Mouse (Mus musculus) hindbrain, embryonic 13.5 days (tissue): ENCODE measurements around the gene Prr11. TPM values are rescaled to one million over a fixed set of nuclear protein-coding genes. Genes with fewer than 3 reads are reported as not detected.
A peak's percentile ranks its signal among the peaks of the same experiment; 100 is the strongest.

Source experiments
- ATAC-seq: fragments of 200-750 bp; cut with Nextera tagmentation; 2 replicates; pipeline ENCODE4 v1.8.0; 2017; ENCODE audit warnings: moderate TSS enrichment; ENCODE audit not compliant: low FRiP score
- H3K27ac ChIP-seq: fragments of 300-500 bp; sonication (generic); 2 replicates; pipeline ENCODE4 v1.5.1; 2015; ENCODE audit warnings: inconsistent platforms, mild to moderate bottlenecking, moderate library complexity
- H3K27me3 ChIP-seq: fragments of 300-500 bp; sonication (generic); 2 replicates; pipeline ENCODE4 v1.6.1; 2015; ENCODE audit warnings: mild to moderate bottlenecking, inconsistent platforms
- H3K36me3 ChIP-seq: fragments of 300-500 bp; sonication (generic); 2 replicates; pipeline ENCODE4 v1.6.1; 2015; ENCODE audit warnings: mild to moderate bottlenecking, inconsistent platforms
- H3K4me1 ChIP-seq: fragments of 300-500 bp; sonication (generic); replicated peaks from 2 replicates; pipeline ENCODE4 v1.6.1; 2015; ENCODE audit warnings: inconsistent platforms
- H3K4me2 ChIP-seq: fragments of 300-500 bp; sonication (generic); 2 replicates; pipeline ENCODE4 v1.6.1; 2015; ENCODE audit warnings: inconsistent platforms, mild to moderate bottlenecking, moderate library complexity
- H3K4me3 ChIP-seq: fragments of 300-500 bp; sonication (generic); 2 replicates; pipeline ENCODE4 v1.5.1; 2015; ENCODE audit warnings: mild to moderate bottlenecking, inconsistent platforms
- H3K9ac ChIP-seq: fragments of 300-500 bp; sonication (generic); 2 replicates; pipeline ENCODE4 v1.6.1; 2015; ENCODE audit warnings: mild to moderate bottlenecking, inconsistent platforms
- H3K9me3 ChIP-seq: fragments of 300-500 bp; sonication (generic); 2 replicates; pipeline ENCODE4 v1.6.1; 2016; ENCODE audit warnings: inconsistent platforms
- WGBS: fragments of 180-500 bp; shearing (Covaris S2); methylation state at CpG from one replicate; pipeline ENCODE4 v1.1.7; 2015; 5-methylcytosine and 5-hydroxymethylcytosine counted together
- polyA plus RNA-seq: library from polyadenylated mRNA; unstranded; fragments of >200 nt; fragmentation: Nextera tagmentation; extraction: Ambion mirVana; gene quantifications from 2 replicates; pipeline ENCODE4 v1.2.1, GENCODE M21; 2015

The Prr11 gene
- polyA plus RNA-seq = 3.0 and 3.5 TPM in 2 replicates

DNA sequence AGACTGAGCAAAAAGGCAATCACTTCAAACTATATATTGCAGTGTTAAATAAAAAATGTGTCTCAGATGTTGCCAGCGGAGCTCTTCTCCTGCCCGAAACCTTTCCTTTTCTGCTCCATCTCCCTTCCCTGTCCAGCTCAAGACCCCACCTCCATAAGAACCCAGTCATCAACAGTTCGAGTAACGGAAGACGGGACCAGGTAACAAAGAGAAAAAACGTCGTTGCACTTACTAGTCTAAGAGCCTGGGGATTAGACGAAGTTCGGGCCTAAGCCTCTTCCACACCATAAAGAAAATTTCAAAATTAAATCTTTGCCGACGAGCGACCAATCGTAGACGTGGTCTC, at the start of gene Prr11:
Gene Prr11, minus strand, starts transcription at position 300 of the 346 bp plus-strand sequence.
- peak within 1 kb of the TSS; percentile 85 for H3K4me2 ChIP-seq
- peaks cover 31% of the 10 kb centered on the region for H3K4me1 ChIP-seq
- under 1% methylated on average over 14 of the region's 14 CpGs for WGBS
- H3K27ac ChIP-seq = peak within 1 kb of the TSS; percentile 96
- peaks cover 17% of the 10 kb centered on the region for H3K36me3 ChIP-seq
- H3K9me3 ChIP-seq = no peaks in the 10 kb centered on the region
- H3K4me3 ChIP-seq = peak within 1 kb of the TSS; percentile 97
- peak within 1 kb of the TSS; percentile 98 for H3K9ac ChIP-seq
- ATAC-seq = no peak; the same call in 1 of the 2 replicates
- no peaks in the 10 kb centered on the region for H3K27me3 ChIP-seq

DNA sequence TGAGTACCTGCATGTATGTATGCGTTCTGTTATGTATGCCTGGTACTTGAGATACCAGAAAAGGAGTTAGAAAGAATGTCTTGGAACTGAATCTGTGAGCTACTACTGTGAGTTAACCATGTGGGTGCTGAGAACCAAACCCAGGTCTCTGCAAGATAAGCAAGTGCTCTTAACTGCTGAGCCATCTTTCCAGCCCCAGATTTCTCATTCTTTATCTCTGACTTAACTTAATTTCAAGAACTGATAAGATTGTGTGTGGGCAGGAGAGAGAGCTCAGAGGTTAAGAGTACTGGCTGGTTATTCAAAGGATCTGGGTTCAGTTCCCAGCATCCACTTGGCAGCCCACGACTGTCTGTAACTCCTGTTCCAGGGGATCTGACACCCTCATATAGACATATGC, 49.5 kb upstream of the Prr11 start:
- WGBS = 95% methylated on average over 2 of the region's 2 CpGs
- Histone ChIP-seq H3K27me3 (no peaks in the 10 kb centered on the region), H3K4me2 (no peak overlapping the region), H3K9ac (no peak overlapping the region), H3K4me3 (no peak overlapping the region), H3K27ac (no peak overlapping the region), H3K9me3 (no peaks in the 10 kb centered on the region), H3K4me1 (no peaks in the 10 kb centered on the region), H3K36me3 (peaks cover 45% of the 10 kb centered on the region)
- ATAC-seq = no peak

DNA sequence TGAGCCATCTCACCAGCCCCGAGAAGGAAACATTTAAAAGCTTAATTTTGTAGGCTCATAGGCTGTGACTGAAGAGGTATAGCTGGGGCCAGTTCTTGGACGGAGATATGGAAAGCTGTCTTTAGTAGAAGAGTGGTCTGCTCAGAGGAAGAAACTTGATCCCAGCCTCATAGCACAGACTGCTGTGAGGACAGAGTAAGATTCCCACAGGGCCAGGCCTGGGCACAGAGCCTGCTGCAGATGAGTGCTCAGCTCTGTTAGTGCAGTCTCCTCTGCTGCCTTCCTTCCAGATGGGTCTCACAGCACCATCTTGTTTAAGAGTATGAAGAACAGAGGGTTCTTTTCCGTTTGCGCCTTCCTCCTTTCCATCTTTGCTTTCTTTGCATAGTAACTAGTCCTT, 27.7 kb upstream of the Prr11 start:
- Histone ChIP-seq H3K9ac (no peak overlapping the region), H3K27me3 (no peaks in the 10 kb centered on the region), H3K9me3 (no peaks in the 10 kb centered on the region), H3K4me3 (no peak overlapping the region), H3K27ac (no peak overlapping the region), H3K36me3 (peaks cover 27% of the 10 kb centered on the region), H3K4me2 (no peak overlapping the region), H3K4me1 (no peaks in the 10 kb centered on the region)
- ATAC-seq = no peak
- 91% methylated on average over 4 of the region's 4 CpGs for WGBS

DNA sequence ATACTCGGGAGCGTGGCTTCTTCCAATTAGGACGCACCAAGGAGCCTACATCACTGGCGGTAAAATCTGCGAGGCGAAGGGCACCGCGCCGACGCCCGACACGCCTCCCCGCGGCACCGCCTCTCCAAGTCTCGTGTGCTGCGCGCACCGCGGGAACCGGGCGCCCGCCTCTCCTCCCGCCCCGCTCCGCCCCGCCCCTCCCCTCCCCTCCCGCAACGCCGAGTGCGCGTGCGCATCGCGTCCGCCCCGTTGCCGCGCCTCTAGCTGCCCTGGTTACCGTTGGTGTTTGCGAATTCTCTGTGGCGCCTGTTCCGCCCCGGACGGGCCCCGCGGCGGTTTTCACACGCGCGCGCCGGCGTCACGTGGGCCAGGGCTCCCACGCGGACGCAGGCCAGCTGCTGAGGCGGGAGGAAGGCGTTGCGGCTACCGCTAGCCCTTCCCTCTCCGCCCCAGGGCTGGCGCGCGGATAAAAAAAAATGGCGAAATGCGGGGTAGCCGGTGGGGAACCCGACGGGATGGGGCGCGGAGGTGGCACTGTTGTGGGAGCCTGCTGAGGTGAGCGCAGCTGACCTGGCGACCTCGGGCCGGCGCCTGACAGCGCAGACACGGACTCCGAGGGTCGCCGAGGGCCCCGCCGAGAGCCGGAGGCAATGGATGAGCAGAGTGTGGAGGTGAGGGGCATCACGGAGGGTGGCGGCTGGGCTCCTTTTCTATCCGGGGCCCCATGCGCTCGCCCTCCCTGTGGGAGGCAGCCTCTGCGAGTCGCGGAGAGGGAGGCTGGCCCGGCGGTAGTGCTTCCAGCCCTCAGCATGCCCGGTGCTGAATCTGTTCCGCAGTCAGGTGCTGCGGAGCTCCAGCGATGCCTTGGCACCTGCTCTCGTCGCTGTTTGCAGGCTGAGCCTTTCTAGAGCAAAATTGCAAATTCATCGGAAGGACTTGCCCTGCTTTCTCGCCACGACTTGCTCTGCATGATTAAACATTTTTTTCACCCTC, 18.6 kb upstream of the Prr11 start, which contains the start of gene Trim37:
Gene Trim37, plus strand, starts transcription at position 254 of the 993 bp plus-strand sequence.
- no peaks in the 10 kb centered on the region for H3K27me3 ChIP-seq
- WGBS = under 1% methylated on average over 90 of the region's 105 CpGs
- peaks cover 26% of the 10 kb centered on the region for H3K4me1 ChIP-seq
- peaks cover 32% of the 10 kb centered on the region for H3K36me3 ChIP-seq
- peak within 1 kb of the TSS; percentile 96 for H3K27ac ChIP-seq
- no peaks in the 10 kb centered on the region for H3K9me3 ChIP-seq
- peak within 1 kb of the TSS; percentile 71 for H3K4me2 ChIP-seq
- peak within 1 kb of the TSS; percentile 96 for H3K4me3 ChIP-seq
- ATAC-seq = peak; percentile 95
- H3K9ac ChIP-seq = peak within 1 kb of the TSS; percentile 95

DNA sequence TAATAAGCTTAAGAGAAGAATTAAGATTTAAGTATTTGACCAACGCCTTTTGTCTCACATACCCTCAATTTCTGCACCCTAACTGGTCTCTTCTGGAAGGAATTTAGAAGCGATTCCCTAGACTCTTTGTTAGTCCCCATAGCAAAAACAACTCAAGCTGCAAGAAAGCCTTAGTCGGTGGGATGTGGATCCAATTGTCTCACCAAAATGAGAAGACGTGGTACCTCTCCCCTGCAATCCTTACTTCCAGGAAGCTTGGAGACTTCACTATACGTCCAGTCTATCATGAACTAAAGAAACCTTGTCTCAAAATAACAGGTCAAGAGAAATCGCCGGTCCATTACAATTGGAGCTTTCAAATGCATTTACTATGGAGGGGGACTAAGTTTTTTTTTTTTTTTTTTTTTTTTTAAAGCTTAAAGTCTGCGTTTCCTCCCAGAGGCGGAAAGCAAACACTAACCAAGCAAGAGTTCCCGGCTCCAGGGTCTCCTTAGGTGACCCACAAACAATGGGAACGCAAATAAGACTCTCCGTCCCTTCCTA, 17.8 kb upstream of the Prr11 start:
- peak overlapping the region; percentile 96 for H3K27ac ChIP-seq
- peak overlapping the region; percentile 70 for H3K9ac ChIP-seq
- 2% methylated on average over 12 of the region's 12 CpGs for WGBS
- ATAC-seq = no peak
- H3K4me3 ChIP-seq = peak overlapping the region; percentile 96
- H3K4me2 ChIP-seq = peak overlapping the region; percentile 71
- H3K36me3 ChIP-seq = peaks cover 33% of the 10 kb centered on the region
- peaks cover 26% of the 10 kb centered on the region for H3K4me1 ChIP-seq
- H3K27me3 ChIP-seq = no peaks in the 10 kb centered on the region
- H3K9me3 ChIP-seq = no peaks in the 10 kb centered on the region

DNA sequence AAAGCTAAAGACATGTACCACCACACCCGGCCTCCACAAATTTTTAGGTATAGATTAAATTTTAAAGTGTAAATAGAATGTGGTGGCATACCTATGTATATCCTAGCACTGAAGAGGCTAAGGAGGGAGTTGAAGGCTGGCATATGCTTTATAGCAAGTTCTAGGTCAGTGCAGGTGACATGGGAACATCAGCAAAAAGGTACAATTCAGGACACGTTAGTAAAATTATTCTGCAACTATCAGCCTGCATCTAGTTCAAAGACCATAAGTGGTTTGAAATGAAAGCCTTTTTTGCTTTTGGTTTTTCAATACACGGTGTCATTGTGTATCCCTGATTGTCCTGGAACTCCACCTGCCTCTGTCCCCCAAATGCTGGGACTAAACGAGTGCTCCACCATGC, 17.1 kb upstream of the Prr11 start:
- no peaks in the 10 kb centered on the region for H3K9me3 ChIP-seq
- H3K27ac ChIP-seq = peak overlapping the region; percentile 96

DNA sequence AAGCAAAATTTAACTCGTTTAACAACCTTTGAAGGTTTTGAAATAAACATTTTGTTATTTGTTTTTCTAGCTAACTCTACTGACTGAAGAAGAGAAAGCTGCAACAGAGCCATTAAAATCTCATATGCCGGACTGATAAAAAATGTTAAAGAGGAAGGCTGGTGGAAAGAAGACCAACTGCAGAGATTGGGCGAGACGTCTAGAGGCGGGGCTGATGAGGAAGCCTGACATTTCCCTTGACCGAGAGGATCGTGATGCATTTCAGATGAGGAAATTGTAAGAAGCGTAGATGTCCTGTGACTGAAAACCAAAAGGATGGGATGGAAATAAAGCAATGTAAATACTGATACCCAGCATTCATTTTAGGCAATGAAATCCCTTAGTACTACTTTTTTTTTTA, 13.4 kb upstream of the Prr11 start:
- H3K9me3 ChIP-seq = no peaks in the 10 kb centered on the region
- ATAC-seq = no peak
- WGBS = 83% methylated on average over 8 of the region's 8 CpGs

More for the DNA sequence above, 17.1 kb upstream of the Prr11 start:
- ATAC-seq = no peak
- Histone ChIP-seq H3K9ac (peak overlapping the region; percentile 70; the same call in 1 of the 2 replicates), H3K36me3 (peaks cover 37% of the 10 kb centered on the region), H3K4me1 (peaks cover 26% of the 10 kb centered on the region), H3K4me2 (peak overlapping the region; percentile 71), H3K27me3 (no peaks in the 10 kb centered on the region), H3K4me3 (peak overlapping the region; percentile 96; the same call in 1 of the 2 replicates)
- WGBS = 54% methylated on average over 4 of the region's 4 CpGs

DNA sequence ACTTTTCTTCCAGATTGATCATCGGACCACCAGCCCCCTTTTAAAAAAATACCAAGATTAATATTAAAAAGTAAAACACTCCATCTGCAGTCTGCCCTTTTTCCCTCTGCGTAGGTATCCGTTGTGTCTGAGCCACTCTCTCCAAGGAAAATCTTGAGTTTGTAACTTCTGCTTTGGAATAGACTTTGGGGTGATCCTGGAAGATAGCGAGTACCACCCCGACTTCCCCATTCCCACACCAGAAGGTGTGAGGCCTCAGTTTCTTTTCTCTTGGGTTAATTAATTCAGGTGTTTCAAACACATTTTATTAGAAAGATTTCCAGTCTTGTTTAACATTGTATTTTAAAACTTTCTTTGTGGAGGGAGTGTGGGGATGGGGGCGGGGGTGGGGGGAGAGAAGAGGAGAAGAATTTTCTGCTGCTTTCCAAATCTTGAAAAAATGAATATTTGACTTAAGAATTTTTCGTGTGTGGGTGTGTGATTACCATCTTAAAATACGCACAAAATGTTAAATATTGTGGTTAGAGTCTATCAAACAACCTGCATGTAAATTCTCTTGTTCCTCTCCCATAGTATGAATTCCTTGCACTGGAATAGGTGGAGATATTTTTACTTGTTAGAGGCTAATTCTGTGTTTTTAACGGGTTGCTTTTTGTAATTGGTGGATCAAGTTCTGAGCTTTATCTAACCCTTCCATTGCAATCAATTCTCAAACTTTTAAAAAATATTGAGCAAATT, 1.8 kb upstream of the Prr11 start:
- H3K27me3 ChIP-seq = no peaks in the 10 kb centered on the region
- H3K4me1 ChIP-seq = peaks cover 31% of the 10 kb centered on the region
- H3K36me3 ChIP-seq = peaks cover 9% of the 10 kb centered on the region
- no peak for ATAC-seq
- H3K27ac ChIP-seq = peak overlapping the region; percentile 96
- H3K4me3 ChIP-seq = peak overlapping the region; percentile 97
- WGBS = 7% methylated on average over 9 of the region's 9 CpGs
- peak overlapping the region; percentile 98 for H3K9ac ChIP-seq
- H3K9me3 ChIP-seq = no peaks in the 10 kb centered on the region
- peak overlapping the region; percentile 85 for H3K4me2 ChIP-seq

More for the DNA sequence above, 13.4 kb upstream of the Prr11 start:
- Histone ChIP-seq H3K4me2 (no peak overlapping the region), H3K4me1 (peaks cover 8% of the 10 kb centered on the region), H3K4me3 (no peak overlapping the region), H3K27me3 (no peaks in the 10 kb centered on the region), H3K9ac (no peak overlapping the region), H3K36me3 (peaks cover 60% of the 10 kb centered on the region), H3K27ac (no peak overlapping the region)

DNA sequence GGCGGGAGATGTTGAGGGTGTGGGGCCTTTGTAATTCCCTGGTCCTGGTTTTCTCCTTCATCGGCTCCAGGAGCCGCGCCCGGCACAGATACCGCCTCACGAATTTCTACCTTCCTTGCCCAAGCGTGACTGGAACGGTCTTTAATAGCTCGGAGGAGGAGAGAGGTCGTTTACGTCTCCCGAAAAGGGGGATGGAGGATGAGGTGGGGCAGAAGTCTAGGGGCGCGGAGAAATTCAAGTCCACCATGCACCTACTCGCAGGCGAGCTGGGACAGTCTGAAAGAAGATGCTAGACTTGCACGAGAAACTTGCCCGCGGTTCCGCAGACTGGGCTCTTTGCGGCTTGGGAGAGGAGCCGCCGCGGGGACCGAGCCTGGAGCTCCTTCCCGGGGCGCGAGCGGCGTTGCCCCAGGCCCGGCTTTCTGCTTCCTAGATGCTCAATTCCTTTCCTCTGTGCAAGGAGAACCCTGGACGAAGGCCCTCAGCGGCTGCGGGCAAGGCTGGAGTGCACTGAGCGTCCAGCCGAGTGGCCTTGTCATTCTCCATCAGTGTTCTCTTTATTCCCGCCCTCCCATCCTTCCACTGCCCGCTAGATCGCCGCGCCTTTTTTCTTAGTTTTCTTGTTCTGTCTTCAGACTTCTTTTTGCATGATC, 1.1 kb upstream of the Prr11 start:
- ATAC-seq = no peak
- Histone ChIP-seq H3K9ac (peak overlapping the region; percentile 98), H3K4me2 (peak overlapping the region; percentile 85), H3K36me3 (peaks cover 7% of the 10 kb centered on the region), H3K27ac (peak overlapping the region; percentile 96), H3K27me3 (no peaks in the 10 kb centered on the region), H3K9me3 (no peaks in the 10 kb centered on the region), H3K4me3 (peak overlapping the region; percentile 97), H3K4me1 (peaks cover 31% of the 10 kb centered on the region)
- under 1% methylated on average over 42 of the region's 42 CpGs for WGBS

DNA sequence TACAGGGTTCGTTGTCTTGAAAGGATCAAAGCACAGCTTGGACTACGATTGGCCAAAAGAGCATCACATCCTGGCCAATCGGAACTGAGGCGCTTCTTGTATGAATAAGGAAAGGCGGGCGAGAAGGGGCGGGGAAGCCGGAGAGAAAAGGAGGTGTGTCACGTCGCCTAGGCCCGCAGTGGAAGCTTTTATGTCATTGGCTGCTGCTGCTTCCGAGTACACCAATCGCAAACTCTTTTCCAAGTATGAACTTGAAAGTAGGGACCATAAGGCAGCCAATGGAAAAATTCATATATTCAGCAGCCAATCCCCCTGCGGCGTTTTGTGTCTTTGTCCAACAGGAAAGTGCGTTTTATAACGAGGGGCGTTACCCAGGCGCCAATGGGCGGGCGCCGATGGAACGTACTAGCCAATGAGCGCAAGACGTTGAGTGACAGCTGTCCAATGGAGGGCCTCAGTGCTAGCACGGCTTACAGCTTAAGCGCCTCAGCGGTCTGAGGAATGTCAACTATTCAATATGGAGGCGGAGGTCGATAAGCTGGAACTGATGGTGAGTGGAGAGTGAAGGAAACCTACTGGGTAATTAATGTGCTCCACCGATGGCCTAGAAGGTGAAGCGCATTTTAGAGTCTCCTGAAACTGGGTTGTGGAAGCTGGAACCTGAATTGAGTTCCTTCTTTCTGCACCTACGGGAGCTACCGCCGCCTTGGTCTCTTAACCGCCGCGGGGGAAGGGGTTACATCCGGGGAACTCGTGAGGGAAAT, 429 bp upstream of the Prr11 start, which contains the start of gene Ska2:
Gene Ska2, plus strand, starts transcription at position 480 of the 764 bp plus-strand sequence.
- ATAC-seq = peak; percentile 100
- peak within 1 kb of the TSS; percentile 96 for H3K27ac ChIP-seq
- H3K4me2 ChIP-seq = peak within 1 kb of the TSS; percentile 85
- H3K36me3 ChIP-seq = peaks cover 14% of the 10 kb centered on the region; the same call in 1 of the 2 replicates
- peak within 1 kb of the TSS; percentile 98 for H3K9ac ChIP-seq
- under 1% methylated on average over 40 of the region's 40 CpGs for WGBS
- H3K9me3 ChIP-seq = no peaks in the 10 kb centered on the region
- H3K27me3 ChIP-seq = no peaks in the 10 kb centered on the region
- peak within 1 kb of the TSS; percentile 97 for H3K4me3 ChIP-seq
- H3K4me1 ChIP-seq = peaks cover 31% of the 10 kb centered on the region

DNA sequence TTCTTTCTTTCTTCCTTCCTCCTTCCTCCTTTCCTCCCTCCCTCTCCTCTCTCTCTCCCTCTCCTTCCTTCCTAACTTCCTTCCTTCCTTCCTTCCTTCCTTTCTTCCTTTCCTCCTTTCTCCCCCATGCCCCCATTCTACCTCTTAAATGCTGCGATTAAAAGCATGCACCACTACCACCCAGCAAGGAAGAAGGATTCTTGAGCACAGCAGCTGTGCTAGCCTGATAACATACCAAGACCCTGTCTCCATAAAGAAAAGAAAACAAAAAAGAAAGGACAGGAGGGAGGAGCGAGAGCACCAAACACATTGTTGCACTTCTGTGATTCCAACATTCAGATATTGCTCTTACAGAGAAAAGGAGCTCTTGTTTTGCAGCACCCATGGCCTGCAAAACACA, 21.4 kb downstream of the Prr11 start:
- H3K9ac ChIP-seq = peak overlapping the region; percentile 87; the same call in 1 of the 2 replicates
- H3K27me3 ChIP-seq = no peaks in the 10 kb centered on the region
- H3K9me3 ChIP-seq = no peaks in the 10 kb centered on the region
- ATAC-seq = no peak
- H3K4me2 ChIP-seq = peak overlapping the region; percentile 91
- 65% methylated on average over 2 of the region's 2 CpGs for WGBS
- H3K4me1 ChIP-seq = peaks cover 34% of the 10 kb centered on the region
- H3K4me3 ChIP-seq = peak overlapping the region; percentile 67
- H3K27ac ChIP-seq = no peak overlapping the region
- peaks cover 36% of the 10 kb centered on the region for H3K36me3 ChIP-seq
